Mouse (Mus musculus) embryo, embryonic 10.5 days (tissue): ENCODE results near the gene Glrx.
"Not testable (repeated sequence)": the region's sequence is repeated elsewhere in the genome, so short reads cannot be mapped to it uniquely, and the experiment has no call there.

Experiments
- DNase-seq: peaks from one replicate; pipeline ENCODE4 v3.0.0-alpha.2; 2015; ENCODE audit warnings: low spot score

Gene Glrx

GRCm38 (mm10) chr13:75839719-75840481, at the start of gene Glrx:
Glrx (plus strand) TSS chr13:75839868.
- peak; percentile 81 for DNase-seq

GRCm38 (mm10) chr13:75790550-75791205, 49.0 kb upstream of the Glrx start:
- DNase-seq, result no peak

GRCm38 (mm10) chr13:75793863-75794629, 45.6 kb upstream of the Glrx start:
- DNase-seq, result no peak

DNA sequence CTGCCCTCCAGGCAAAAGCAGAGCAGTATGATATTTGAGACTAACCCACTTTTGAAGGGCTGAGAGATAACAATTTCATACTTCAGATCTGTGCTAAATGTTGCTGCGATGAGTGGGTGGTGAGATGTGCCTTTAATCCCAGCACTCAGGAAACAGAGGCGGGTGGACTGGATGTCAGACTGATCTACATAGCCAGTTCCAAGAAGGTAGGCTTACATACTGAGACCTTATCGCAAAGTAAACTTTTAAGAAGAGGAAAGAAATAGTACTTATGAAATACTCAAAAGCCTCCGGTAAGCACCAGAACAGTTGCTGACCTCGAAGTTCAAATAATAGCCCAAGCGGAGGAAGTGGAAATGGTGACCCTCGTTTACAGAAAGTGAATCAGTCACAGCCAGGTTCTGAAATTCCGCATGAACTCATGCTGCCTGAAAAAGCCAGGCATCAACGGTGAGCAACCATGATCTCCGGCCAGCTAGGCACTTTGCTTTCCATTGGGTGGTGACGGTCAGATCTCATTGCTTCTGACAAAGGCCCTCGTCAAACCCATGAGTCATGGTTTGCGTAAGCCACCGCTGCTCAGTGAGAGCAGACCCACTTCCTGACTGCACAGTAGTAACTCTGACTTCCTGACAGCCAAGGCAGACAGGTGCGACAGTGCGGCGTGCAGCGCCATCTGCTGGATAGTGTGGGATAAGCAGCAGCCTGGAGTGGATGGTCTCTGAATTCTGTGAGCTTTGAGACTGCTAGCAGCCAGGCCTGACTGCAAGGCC, 42.1 kb upstream of the Glrx start:
- peak; percentile 93 for DNase-seq

DNA sequence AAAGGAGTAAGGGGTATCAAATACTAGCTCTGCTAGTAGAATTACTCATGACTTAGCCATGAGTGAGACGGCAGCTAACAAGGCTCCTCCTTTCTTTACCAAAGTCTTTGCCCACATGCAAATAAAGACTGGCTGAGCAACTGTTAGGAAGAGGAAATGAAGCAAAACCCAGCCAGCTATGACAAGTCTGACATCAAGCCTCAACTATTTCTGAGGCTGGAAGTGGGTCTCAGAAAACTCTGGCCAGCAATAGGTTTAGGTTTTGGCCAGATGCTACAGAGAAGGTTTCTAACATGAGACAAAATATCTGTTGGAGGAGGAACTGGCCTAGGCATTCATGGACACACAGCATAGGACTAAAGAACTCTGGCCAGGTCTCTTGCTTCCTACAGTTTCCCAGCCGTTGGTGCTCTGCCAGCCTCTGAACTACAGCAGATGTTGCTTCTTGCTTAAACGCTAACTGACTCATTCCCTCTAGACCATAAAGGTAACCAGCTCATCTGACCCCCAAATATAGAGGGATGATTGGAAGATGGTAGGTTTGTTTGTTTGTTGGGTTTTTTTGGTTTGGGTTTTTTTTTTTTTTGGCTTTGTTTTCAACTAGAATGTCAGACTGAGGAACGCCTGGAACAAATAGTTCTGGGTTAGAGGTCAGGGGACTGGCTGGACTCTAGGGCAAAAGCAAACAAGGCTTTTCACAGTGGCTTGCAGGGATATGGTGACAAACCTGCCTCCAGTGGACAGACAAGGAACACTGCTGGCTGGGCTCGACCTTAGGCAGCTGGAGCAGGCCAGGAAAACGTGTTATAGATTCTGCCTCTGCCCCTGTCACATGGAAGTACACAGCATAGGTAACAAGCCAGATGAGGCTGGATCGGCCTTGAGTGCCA, 41.0 kb upstream of the Glrx start:
- DNase-seq, result peak; percentile 14

- DNase-seq, result no peak
Observed at GRCm38 (mm10) chr13:75799421-75799820, 40.2 kb upstream of the Glrx start.

GRCm38 (mm10) chr13:75807969-75808368, 31.7 kb upstream of the Glrx start:
- DNase-seq, result no peak

DNA sequence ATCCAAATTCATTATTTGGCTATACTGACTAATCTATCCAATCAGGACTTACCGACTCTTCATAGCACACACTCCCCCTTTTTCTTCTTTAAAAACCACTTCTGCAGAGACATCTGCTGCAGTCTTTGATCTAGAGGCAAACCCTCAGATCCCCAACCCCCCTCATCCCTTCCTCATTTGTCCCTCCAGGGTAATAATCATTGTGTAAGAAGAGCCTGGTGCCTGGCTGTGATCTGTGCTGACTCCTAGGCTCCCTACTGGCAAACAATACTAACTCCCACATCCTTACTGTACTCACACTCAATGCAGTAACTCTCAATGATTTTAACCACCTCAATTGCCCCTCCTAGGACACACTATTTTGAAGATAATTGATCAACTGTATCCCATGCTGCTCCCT, 29.7 kb upstream of the Glrx start:
- DNase-seq, result no peak

GRCm38 (mm10) chr13:75817183-75817582, 22.5 kb upstream of the Glrx start:
- no peak for DNase-seq

GRCm38 (mm10) chr13:75818486-75818885, 21.2 kb upstream of the Glrx start:
- DNase-seq, result no peak

DNA sequence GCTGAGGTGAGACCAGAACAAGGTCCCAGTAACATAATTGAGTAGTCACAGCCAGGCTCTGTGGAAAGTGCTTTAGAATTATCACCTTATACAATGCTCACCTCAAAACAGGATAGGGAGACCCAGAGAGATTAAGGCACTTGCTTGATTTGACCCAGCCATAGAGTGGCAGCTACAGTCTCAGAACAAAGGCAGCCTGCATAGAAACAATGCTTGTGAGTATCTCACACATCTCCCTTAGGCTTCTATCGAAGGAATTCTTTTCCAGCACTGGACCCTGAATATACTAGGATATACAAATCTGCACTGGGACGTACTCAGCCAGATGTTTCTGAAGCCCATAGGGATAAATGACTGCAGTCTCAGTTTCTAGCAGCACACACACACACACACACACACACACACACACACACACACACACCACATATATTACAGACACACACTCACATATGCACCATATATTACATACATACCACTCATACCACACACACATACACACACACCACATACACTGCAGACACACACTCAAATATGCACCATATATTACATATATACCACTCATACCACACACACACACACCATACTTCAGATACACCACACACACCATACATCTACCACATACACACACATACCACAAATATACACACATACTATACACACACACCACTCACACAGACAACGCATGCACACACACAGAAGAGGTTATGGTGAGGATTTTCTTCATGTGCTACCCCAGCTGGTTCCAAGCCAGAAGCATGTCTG, 20.5 kb upstream of the Glrx start:
- DNase-seq, result no peak

- no peak for DNase-seq
Observed at GRCm38 (mm10) chr13:75819898-75820297, 19.8 kb upstream of the Glrx start.

DNA sequence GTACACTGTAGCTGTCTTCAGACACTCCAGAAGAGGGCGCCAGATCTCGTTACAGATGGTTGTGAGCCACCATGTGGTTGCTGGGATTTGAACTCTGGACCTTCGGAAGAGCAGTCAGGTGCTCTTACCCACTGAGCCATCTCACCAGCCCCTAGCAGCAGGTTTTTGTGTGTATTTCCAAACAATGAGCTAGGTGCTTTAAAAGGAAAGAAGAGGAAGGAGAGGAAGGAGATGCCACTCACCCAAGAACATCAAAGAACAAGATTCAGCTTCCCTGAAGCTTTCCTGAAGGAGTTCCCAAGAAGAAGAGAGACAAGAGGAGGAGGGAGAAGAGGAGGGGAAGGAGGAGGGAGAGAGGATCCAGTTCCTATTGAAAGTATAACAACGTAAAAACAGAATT, 17.3 kb upstream of the Glrx start:
- DNase-seq, result not testable (repeated sequence)

- no peak for DNase-seq
Observed at GRCm38 (mm10) chr13:75823201-75823600, 16.5 kb upstream of the Glrx start.

GRCm38 (mm10) chr13:75824611-75825319, 14.9 kb upstream of the Glrx start:
- DNase-seq, result no peak

- DNase-seq, result no peak
Observed at GRCm38 (mm10) chr13:75825388-75825787, 14.3 kb upstream of the Glrx start.

DNA sequence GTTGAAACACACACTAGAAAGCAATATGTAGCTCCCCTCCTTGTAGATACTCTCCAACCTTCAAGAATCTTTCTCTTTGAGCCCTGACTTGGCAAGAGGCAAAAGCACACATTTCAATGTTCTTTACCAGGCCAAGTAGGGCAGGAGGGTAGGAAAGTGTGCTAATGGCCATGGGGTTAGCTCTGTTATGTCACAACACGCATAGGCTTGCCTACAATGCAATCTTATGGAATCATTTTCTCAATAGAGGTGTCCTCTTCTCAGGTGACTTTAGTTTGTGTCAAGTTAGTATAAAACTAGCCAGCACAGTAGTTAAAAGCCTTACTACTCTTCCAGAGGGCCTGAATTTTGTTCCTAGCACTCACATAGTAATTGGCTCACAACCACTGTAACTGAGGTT, 9.0 kb upstream of the Glrx start:
- no peak for DNase-seq

GRCm38 (mm10) chr13:75831710-75832109, 8.0 kb upstream of the Glrx start:
- DNase-seq, result no peak

DNA sequence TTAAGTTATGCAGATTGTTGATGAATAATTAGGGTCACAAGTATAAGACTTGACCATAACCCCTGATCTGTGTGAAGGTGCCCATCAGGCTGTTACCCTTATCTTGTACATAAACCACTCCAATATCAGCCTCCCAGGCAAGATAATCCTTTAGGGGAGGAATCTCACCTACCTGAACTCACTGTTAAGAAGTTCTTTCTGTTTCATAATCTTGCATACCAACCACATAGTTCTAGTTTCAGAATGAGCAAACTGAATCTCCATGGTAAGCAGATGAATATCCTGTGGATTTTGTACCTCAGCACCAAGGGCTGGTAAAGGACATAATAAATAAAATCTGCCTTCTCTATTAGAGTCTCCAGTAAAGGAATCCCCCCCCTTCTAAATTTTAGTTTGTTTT, 7.0 kb upstream of the Glrx start:
- DNase-seq, result no peak

GRCm38 (mm10) chr13:75833499-75833898, 6.2 kb upstream of the Glrx start:
- DNase-seq, result no peak
